Mouse (Mus musculus) kidney, adult 9 months (tissue): ENCODE results near the gene Dst.

ENCODE experiments used
- DNase-seq: peaks from one replicate; pipeline ENCODE4 v3.0.0; 2022

Dst gene

GRCm38 (mm10) chr1:34310532-34311250, 402.7 kb downstream of the Dst start:
- DNase-seq: no peak

GRCm38 (mm10) chr1:34312806-34313205, 404.8 kb downstream of the Dst start:
- no peak for DNase-seq

- no peak for DNase-seq
These were observed 407.4 kb downstream of the Dst start for GRCm38 (mm10) chr1:34315381-34315780.

- DNase-seq: no peak
These were observed 416.2 kb downstream of the Dst start for GRCm38 (mm10) chr1:34324255-34324654.

- no peak for DNase-seq
These were observed 420.6 kb downstream of the Dst start for GRCm38 (mm10) chr1:34328606-34329005.

- no peak for DNase-seq
These were observed 423.7 kb downstream of the Dst start for GRCm38 (mm10) chr1:34331767-34332166.
